Mouse (Mus musculus) CH12.LX (cell line): ENCODE data around the gene Skap1.

Experiments used
- CTCF ChIP-seq, 2 experiments: IDR thresholded peaks in 1 of 2; conservative IDR thresholded peaks in 1 of 2; 2 replicates each; pipeline ENCODE4 v1.5.1; 2011 to 2012; ENCODE audit warnings: low read depth in 2 of 2, low read length in 2 of 2, improper control_type of control experiment in 1 of 2, inconsistent platforms in 1 of 2, mild to moderate bottlenecking in 1 of 2, moderate library complexity in 1 of 2
- POLR2A ChIP-seq: IDR thresholded peaks from 2 replicates; pipeline ENCODE4 v1.6.1; 2011; ENCODE audit warnings: low read depth, mild to moderate bottlenecking, improper control_type of control experiment, low read length
- TBP ChIP-seq: conservative IDR thresholded peaks from 2 replicates; pipeline ENCODE4 v1.6.1; 2011; ENCODE audit warnings: low read depth, low read length, improper control_type of control experiment
- ZNF384 ChIP-seq: IDR thresholded peaks from 2 replicates; pipeline ENCODE4 v1.6.1; 2012; ENCODE audit warnings: low read depth, low read length, improper control_type of control experiment, inconsistent platforms

DNA sequence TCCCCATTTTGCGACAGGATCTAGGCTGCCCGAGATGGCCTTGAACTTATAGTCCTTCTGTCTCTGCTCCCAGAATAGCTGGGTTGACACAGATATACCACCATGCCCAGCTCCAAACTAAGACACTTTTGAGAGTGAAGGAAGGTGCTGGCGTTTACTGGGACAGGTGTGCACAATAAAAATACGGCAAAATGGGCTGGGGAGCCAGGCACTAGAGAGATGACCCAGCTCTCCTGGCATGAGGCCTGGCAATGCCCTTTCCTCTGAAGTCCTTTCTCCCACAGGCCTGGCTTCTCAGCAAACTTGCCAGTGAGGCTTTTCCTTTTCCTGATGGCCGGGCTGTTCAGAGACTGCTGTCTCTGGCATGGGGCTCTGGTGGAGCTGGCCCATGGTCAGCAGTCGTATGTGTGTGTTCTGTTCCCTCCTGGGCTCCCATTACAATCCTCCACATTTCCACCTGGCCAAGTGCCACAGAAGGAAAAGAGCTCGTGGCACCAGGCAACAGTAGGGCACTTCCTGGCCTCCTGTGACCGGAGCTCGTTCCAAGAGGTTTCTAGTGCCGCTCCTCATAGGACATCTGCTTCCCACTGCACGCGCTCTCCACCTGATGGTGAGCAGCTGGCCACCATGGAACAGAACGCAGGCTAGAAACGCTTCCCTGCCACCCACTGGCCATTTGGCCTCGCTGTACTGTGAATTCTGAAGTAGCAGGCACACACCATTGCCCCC lies 298.5 kb downstream of the Skap1 start:
- TF ChIP-seq TBP: no peak
- no peak for TF ChIP-seq CTCF (conservative IDR thresholded peaks at IDR 0.05 in 1 of 2, IDR thresholded peaks at IDR 0.05 in 1 of 2; ENCODE audit: low read depth in 2 of 2, low read length in 2 of 2)
- TF ChIP-seq ZNF384: no peak
- peak; percentile 41; the same call in 1 of the 2 replicates for TF ChIP-seq POLR2A
